Mouse (Mus musculus): ENCODE data around the gene Krt79.

DNA sequence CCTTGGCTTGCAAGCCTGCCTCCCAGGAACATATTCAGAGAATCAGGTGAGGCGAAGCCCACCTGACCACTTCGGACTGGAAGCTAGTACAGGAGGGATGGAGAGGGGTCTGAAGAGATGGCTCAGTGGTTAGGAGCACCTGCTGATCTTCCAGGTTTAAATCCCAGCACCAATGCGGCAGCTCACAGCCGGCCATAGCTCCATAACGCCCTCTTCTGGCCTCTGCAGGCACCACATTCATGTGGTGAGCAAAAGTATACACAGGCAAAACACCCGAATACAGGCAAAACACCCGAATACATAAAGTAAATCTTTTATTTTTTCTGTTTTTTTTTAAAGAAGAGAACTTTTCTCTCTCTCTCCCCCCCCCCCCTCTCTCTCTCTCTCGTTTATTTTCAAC lies 48.6 kb upstream of the Krt79 start:
- TF ChIP-seq ZNF384 (IDR thresholded peaks at IDR 0.05; ENCODE audit: low read depth, low read length) (no peak), MAFK (IDR thresholded peaks at IDR 0.05; ENCODE audit: insufficient read depth, low read depth, low read length) (no peak), HCFC1 (IDR thresholded peaks at IDR 0.05; ENCODE audit: borderline replicate concordance, insufficient read depth, low read length) (no peak)

Data from ES-E14 (cell line).